Mouse (Mus musculus) stomach, embryonic 16.5 days (tissue): Measurements from ENCODE around the gene Wnt7a. TPM values are rescaled to one million over a fixed set of nuclear protein-coding genes. Genes with fewer than 3 reads are reported as not detected.

Experiments used
- ATAC-seq: fragments of 200-750 bp; cut with Nextera tagmentation; 2 replicates; pipeline ENCODE4 v1.8.0; 2017; ENCODE audit warnings: moderate number of reproducible peaks, moderate TSS enrichment; ENCODE audit not compliant: insufficient read depth, low FRiP score
- H3K27ac ChIP-seq: fragments of 300-500 bp; sonication (generic); 2 replicates; pipeline ENCODE4 v1.5.1; 2014; ENCODE audit warnings: low read length
- H3K27me3 ChIP-seq: fragments of 300-500 bp; sonication (generic); 2 replicates; pipeline ENCODE4 v1.6.1; 2014; ENCODE audit warnings: low read length, control low read depth, mixed read lengths; ENCODE audit not compliant: control insufficient read depth, insufficient read depth
- H3K36me3 ChIP-seq: fragments of 300-500 bp; sonication (generic); 2 replicates; pipeline ENCODE4 v1.6.1; 2014; ENCODE audit warnings: low read length; ENCODE audit not compliant: control insufficient read depth, insufficient read depth
- H3K4me1 ChIP-seq: fragments of 300-500 bp; sonication (generic); 2 replicates; pipeline ENCODE4 v1.6.1; 2014; ENCODE audit warnings: low read length, control low read depth, mixed read lengths; ENCODE audit not compliant: control insufficient read depth, insufficient read depth
- H3K4me2 ChIP-seq: fragments of 300-500 bp; sonication (generic); 2 replicates; pipeline ENCODE4 v1.6.1; 2014; ENCODE audit warnings: low read depth, low read length, mixed read lengths
- H3K4me3 ChIP-seq: fragments of 300-500 bp; sonication (generic); replicated peaks from 2 replicates; pipeline ENCODE4 v1.5.1; 2014; ENCODE audit warnings: mild to moderate bottlenecking, low read length
- H3K9ac ChIP-seq: fragments of 300-500 bp; sonication (generic); 2 replicates; pipeline ENCODE4 v1.6.1; 2014; ENCODE audit warnings: low read length
- H3K9me3 ChIP-seq: fragments of 300-500 bp; sonication (generic); replicated peaks from 2 replicates; pipeline ENCODE4 v1.6.1; 2016; ENCODE audit warnings: low read length, control low read depth; ENCODE audit not compliant: control insufficient read depth
- WGBS: fragments of 180-500 bp; shearing (Covaris S2); extraction: QIAGEN DNeasy Blood & Tissue Kit; methylation state at CpG from one replicate; pipeline ENCODE4 v1.1.7; 2014; 5-methylcytosine and 5-hydroxymethylcytosine counted together
- polyA plus RNA-seq: library from polyadenylated mRNA; unstranded; fragments of >200 nt; fragmentation: Nextera tagmentation; extraction: Ambion mirVana; gene quantifications from 2 replicates; pipeline ENCODE4 v1.2.1, GENCODE M21; 2015

Gene Wnt7a
- polyA plus RNA-seq, result 0.04 and 0.36 TPM in 2 replicates

GRCm38 (mm10) chr6:91410961-91411368, at the start of gene Wnt7a:
Gene Wnt7a, minus strand, starts transcription at chr6:91411363.
- Histone ChIP-seq H3K4me1 (peaks cover 7% of the 10 kb centered on the region), H3K9ac (peak within 1 kb of the TSS; percentile 11; the same call in 1 of the 2 replicates), H3K9me3 (no peaks in the 10 kb centered on the region), H3K27me3 (peaks cover 71% of the 10 kb centered on the region), H3K4me2 (peak within 1 kb of the TSS; percentile 74), H3K27ac (no peak within 1 kb of the TSS), H3K36me3 (no peaks in the 10 kb centered on the region), H3K4me3 (peak within 1 kb of the TSS; percentile 50)
- WGBS, result 1% methylated on average over 46 of the region's 51 CpGs
- no peak; the same call in 1 of the 2 replicates for ATAC-seq

DNA sequence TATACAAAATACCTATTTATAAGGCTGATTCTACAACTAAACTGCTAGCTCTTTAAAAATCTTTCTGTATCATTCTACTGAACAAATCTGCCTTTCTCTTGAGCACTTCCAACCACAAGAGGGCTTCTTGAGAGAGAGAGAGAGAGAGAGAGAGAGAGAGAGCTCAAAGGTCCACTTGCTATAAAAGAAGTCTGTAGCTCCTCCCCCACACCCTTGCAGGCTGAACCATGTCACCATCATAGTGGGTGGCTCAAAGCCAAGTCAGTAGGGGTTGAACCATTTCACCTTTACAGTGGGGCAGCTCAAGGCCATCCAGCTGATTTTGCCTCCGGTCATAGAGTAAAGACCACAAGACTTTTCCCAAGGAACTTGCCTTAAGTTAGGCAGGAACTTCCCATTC, 48.3 kb upstream of the Wnt7a start:
- H3K9ac ChIP-seq, result no peak overlapping the region
- no peak overlapping the region for H3K4me3 ChIP-seq
- H3K4me1 ChIP-seq, result no peaks in the 10 kb centered on the region
- H3K36me3 ChIP-seq, result no peaks in the 10 kb centered on the region
- no peaks in the 10 kb centered on the region for H3K9me3 ChIP-seq
- no peak overlapping the region for H3K27ac ChIP-seq
- no peak; the same call in 1 of the 2 replicates for ATAC-seq
- H3K27me3 ChIP-seq, result no peaks in the 10 kb centered on the region
- WGBS, result 64% methylated on average over 1 of the region's 1 CpGs
- H3K4me2 ChIP-seq, result no peak overlapping the region

- Histone ChIP-seq H3K36me3 (no peaks in the 10 kb centered on the region), H3K9ac (no peak overlapping the region), H3K4me2 (no peak overlapping the region), H3K9me3 (no peaks in the 10 kb centered on the region), H3K4me1 (no peaks in the 10 kb centered on the region), H3K27me3 (no peaks in the 10 kb centered on the region), H3K4me3 (no peak overlapping the region), H3K27ac (no peak overlapping the region)
- no peak for ATAC-seq
- WGBS, result 42% methylated on average over 5 of the region's 5 CpGs
These were observed 43.4 kb upstream of the Wnt7a start for GRCm38 (mm10) chr6:91454546-91454945.

DNA sequence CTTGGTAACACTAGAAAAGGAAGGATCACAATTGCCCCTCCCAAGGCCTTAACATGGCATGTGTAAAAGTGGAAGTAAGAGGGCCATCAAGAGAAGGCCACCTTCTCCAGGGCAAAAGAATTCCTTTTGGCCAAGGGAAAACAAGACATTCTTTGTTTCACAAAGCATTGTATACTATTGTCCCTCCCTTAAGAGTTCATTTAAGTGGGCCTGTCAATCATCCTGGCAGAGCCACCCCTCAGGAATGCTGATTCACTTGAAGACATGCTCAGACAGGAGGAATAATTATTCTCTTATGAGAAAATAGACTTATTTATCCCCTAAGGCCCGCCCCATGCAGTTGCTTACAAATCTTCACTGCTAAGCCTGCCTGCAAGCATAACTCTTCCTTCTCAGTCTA, 40.9 kb upstream of the Wnt7a start:
- Histone ChIP-seq H3K4me1 (no peaks in the 10 kb centered on the region), H3K27ac (no peak overlapping the region), H3K27me3 (no peaks in the 10 kb centered on the region), H3K36me3 (no peaks in the 10 kb centered on the region), H3K9ac (no peak overlapping the region), H3K9me3 (no peaks in the 10 kb centered on the region), H3K4me3 (no peak overlapping the region), H3K4me2 (no peak overlapping the region)
- WGBS, result 66% methylated on average over 1 of the region's 1 CpGs
- no peak for ATAC-seq

DNA sequence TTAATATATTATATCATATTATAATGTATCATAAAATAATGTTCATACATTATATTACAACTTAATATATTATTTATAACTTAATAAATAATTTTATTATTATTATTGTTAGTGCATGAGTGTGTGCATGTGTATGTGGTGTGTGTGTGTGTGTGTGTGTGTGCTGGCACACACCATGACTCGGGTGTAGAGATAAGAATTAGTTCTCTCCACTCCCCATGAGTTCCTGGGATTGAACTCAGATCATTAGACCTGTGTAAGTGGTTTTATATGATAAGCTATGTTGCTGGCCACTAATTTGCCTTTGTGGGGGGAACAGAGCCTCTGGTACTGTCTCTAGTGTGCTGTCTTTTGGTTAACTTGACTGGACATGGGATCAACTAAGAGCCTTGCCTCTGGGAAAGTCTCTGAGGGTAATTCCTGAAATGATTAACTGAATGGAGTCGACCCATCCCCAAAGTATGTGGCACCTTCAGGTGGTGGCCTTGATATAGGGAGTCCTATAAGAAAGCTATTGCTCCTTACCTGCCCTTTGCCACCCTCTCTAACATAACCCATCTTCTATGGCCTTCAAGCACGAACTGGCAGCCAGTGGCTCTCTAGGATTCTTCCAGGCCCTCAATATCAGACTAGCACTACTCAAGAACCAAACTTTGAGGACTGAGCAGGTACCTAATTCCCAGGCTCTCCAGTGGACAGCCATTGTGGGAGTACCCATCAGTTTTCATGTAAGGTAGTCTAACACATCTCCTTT, 38.5 kb upstream of the Wnt7a start:
- Histone ChIP-seq H3K9ac (no peak overlapping the region), H3K4me2 (no peak overlapping the region), H3K36me3 (no peaks in the 10 kb centered on the region), H3K4me1 (no peaks in the 10 kb centered on the region), H3K4me3 (no peak overlapping the region), H3K27me3 (no peaks in the 10 kb centered on the region), H3K9me3 (no peaks in the 10 kb centered on the region), H3K27ac (no peak overlapping the region)
- no peak for ATAC-seq
- WGBS, result 45% methylated on average over 3 of the region's 3 CpGs

DNA sequence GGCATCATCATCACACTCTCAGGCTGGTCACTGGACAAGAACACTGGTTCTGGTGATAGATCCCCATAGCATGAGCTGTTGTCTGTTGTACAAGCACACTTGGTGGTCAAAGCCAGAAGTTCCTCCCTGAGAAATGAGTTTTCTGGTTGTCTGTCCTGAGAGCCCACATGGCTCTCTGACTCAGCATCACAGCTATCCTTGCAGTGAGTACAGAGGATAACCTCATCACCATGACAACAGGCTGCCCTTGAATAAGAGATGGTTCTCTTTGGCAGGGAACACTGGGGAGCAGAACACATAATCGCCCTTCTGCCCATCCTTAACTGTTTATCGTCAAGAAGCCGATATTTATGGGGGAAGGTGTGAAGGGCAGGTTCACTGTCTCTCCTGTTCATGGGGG, 34.2 kb upstream of the Wnt7a start:
- H3K9ac ChIP-seq, result no peak overlapping the region
- ATAC-seq, result no peak
- WGBS, result 80% methylated on average over 3 of the region's 3 CpGs
- no peaks in the 10 kb centered on the region for H3K9me3 ChIP-seq
- no peak overlapping the region for H3K4me3 ChIP-seq
- H3K4me1 ChIP-seq, result 0 out of 2 replicates have a peak, but pooled peaks cover 2% of the 10 kb centered on the region
- H3K27me3 ChIP-seq, result no peaks in the 10 kb centered on the region
- no peak overlapping the region for H3K4me2 ChIP-seq
- H3K36me3 ChIP-seq, result no peaks in the 10 kb centered on the region
- no peak overlapping the region for H3K27ac ChIP-seq

DNA sequence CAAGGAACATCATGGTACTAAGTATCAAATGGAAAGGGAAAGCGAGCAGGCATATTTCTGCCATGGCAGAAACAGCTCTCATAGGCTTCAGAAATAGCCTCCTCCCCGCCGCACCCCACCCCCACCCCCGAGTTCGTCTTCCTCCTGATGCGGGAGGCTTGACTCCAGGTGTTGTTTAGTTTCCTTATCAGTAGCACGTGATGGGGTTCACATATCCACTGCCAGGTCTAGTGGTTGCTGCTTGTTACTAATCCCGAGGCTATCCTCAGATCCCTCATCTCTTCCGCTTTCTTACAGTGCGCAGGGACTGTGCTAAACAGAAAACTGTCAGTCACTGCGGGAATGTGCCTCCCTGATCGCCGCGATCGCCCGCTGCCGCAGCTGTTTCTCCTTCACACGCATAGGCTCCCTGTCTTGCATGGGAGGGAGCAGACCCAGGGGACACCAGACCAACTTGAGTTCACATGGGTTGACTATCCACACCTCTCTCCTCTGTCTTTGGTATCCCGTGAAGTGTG, 30.0 kb upstream of the Wnt7a start:
- Histone ChIP-seq H3K4me3 (peak overlapping the region; percentile 67), H3K36me3 (no peaks in the 10 kb centered on the region), H3K9me3 (no peaks in the 10 kb centered on the region), H3K4me2 (peak overlapping the region; percentile 98), H3K27me3 (no peaks in the 10 kb centered on the region; the same call in 1 of the 2 replicates), H3K9ac (peak overlapping the region; percentile 78), H3K27ac (peak overlapping the region; percentile 47; the same call in 1 of the 2 replicates), H3K4me1 (0 out of 2 replicates have a peak, but pooled peaks cover 2% of the 10 kb centered on the region)
- ATAC-seq, result peak; percentile 44; the same call in 1 of the 2 replicates
- 1% methylated on average over 19 of the region's 19 CpGs for WGBS

GRCm38 (mm10) chr6:91440474-91441144, 29.4 kb upstream of the Wnt7a start:
- H3K4me3 ChIP-seq, result peak overlapping the region; percentile 67
- no peaks in the 10 kb centered on the region for H3K9me3 ChIP-seq
- H3K36me3 ChIP-seq, result no peaks in the 10 kb centered on the region
- H3K9ac ChIP-seq, result peak overlapping the region; percentile 78
- WGBS, result 2% methylated on average over 30 of the region's 30 CpGs
- peak; percentile 97 for ATAC-seq
- H3K27me3 ChIP-seq, result no peaks in the 10 kb centered on the region; the same call in 1 of the 2 replicates
- 0 out of 2 replicates have a peak, but pooled peaks cover 2% of the 10 kb centered on the region for H3K4me1 ChIP-seq
- peak overlapping the region; percentile 47; the same call in 1 of the 2 replicates for H3K27ac ChIP-seq
- peak overlapping the region; percentile 98 for H3K4me2 ChIP-seq

- no peak for ATAC-seq
- Histone ChIP-seq H3K4me1 (no peaks in the 10 kb centered on the region), H3K4me3 (no peak overlapping the region), H3K36me3 (no peaks in the 10 kb centered on the region), H3K9me3 (no peaks in the 10 kb centered on the region), H3K27me3 (no peaks in the 10 kb centered on the region), H3K4me2 (no peak overlapping the region), H3K9ac (no peak overlapping the region), H3K27ac (no peak overlapping the region)
- 37% methylated on average over 4 of the region's 4 CpGs for WGBS
These were observed 13.0 kb upstream of the Wnt7a start for GRCm38 (mm10) chr6:91424151-91424550.
